Mouse (Mus musculus) adrenal gland, postnatal 14 days (tissue): ENCODE measurements at regions not wholly inside any gene's neighbourhood (a gene's known extent, or its start where the extent isn't known, plus 50 kb on each side); places are given as distances from the start of the nearest gene placed in this dataset.
"Not testable (repeated sequence)": the region's sequence is repeated elsewhere in the genome, so short reads cannot be mapped to it uniquely, and the experiment has no call there.

Source experiments
- DNase-seq: peaks from one replicate; pipeline ENCODE4 v3.0.0; 2021; ENCODE audit warnings: mixed read lengths

GRCm38 (mm10) chr13:52277195-52277594 is 253.9 kb downstream of the Diras2 start:
- no peak for DNase-seq

DNA sequence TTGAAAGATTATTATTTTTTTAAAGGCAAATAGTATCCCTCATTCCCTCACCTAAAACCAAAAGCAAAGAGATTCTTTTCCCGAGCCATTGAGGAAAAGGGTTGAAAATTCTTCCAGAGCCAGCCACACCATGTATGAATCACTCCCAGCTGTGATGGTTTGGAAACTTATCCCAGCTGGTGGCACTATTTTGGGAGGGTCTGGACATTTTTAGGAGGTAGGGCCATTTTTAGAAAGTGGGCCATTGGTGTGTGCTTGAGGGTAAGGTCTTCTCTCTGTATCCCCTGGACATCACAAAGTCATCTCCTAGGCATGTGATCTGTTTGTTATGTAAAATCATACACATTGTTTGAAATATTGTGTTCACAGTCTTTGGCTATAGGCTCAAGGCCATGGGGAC is 252.2 kb downstream of the Diras2 start:
- DNase-seq: no peak

DNA sequence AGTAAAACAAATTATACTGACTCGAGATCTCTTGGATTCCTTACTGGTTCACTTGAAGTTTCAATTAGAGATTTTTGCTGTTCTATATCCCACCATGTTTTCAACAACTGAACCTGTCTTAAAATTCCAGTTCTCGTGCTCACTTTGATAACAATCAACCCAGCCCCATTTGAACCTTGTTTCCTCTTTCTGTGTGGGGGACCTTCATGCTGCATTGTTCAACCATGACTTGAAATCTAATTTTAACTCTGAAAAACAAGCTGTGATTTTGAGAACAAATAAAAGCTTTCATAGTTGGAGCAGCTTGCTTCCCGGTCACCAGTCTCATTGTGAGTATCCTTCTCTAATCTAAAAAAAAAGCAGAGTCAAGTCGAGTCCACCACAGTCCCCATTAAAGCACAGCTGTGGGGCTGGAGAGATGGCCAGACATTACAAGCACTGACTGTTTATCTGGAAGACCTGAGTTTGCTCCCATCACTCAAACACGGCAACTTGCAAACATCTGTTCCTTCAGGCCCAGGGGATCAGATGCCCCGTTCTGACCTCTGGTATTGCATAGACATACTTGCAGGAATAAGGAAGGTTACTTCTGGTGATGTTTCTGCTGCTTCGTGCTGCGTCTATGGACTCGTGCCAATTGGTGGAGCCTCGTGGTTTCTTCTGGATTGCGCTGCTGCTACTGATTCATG is 251.7 kb downstream of the Diras2 start:
- DNase-seq: no peak

DNA sequence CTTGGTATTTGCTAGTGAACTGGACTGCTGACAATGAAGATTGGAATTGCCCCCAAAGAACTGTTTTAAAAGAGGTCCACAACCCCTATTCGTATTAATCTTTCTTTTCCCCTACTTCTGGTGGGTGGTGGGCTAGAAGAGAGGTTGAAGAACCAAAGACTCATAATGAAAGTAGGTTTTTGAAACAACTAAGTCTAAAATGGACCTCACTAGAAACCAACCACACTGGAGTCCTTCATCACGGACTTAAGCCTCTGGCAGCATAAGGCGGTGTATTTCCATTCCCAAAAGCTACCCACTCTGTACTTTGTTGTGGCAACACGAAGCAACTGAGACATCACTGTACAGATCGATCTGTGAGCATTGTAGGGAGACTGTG is 251.1 kb downstream of the Diras2 start:
- DNase-seq: no peak

DNA sequence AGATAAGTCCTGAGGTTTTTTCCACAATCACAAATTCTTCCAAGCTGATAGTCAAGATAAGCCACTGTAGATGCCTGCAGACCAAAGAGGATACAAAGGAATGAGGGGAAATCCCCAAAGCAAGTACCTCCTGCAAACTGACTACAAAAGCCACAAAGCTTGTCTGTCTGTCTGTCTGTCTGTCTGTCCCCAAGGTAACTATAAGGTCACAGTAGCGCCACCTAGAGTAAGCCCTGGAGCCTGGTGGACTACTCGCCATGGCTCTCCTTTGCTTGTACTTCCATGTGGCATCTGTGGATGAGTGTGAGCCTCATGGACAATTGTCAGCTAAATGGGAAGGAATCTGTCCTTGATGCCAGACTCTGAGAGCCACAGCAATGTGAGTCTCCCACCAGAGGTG is 249.8 kb downstream of the Diras2 start:
- no peak for DNase-seq

GRCm38 (mm10) chr13:52282500-52282899 is 248.6 kb downstream of the Diras2 start:
- no peak for DNase-seq

DNA sequence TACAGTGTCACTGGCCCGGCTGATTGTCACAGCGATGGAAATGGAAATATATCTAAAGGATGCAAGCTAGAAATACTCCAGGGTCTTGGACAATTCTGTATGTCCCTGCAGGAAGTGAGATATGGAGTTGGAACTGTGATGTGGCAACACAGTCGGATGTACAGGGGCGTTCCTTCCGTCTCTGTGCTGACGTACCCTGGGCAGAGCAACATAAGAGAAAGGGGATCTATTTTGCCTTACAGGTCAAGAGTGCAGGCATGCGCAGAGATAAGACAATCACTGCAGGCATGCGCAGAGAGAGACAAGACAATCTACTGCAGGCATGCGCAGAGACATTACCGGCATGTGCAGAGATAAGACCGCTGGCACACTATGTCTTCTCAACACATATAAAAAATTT is 247.6 kb downstream of the Diras2 start:
- DNase-seq: peak; percentile 8

- DNase-seq: no peak
These were observed 246.9 kb downstream of the Diras2 start for GRCm38 (mm10) chr13:52284026-52284801.

- DNase-seq: no peak
These were observed 242.7 kb downstream of the Diras2 start for GRCm38 (mm10) chr13:52288400-52288799.

DNA sequence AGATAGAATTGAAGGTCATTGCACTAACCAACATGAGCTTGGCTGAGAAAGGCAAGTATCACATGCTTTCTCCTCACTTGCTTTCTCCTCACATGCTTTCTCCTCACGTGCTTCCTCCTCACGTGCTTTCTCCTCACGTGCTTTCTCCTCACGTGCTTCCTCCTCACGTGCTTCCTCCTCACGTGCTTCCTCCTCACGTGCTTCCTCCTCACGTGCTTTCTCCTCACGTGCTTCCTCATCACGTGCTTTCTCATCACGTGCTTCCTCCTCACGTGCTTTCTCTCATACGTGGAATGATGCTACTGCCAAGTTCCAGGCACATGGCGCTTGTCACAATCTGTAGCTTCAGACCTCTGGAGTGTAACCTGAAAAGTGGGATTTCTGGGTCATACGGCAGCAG is 235.2 kb downstream of the Diras2 start:
- no peak for DNase-seq

DNA sequence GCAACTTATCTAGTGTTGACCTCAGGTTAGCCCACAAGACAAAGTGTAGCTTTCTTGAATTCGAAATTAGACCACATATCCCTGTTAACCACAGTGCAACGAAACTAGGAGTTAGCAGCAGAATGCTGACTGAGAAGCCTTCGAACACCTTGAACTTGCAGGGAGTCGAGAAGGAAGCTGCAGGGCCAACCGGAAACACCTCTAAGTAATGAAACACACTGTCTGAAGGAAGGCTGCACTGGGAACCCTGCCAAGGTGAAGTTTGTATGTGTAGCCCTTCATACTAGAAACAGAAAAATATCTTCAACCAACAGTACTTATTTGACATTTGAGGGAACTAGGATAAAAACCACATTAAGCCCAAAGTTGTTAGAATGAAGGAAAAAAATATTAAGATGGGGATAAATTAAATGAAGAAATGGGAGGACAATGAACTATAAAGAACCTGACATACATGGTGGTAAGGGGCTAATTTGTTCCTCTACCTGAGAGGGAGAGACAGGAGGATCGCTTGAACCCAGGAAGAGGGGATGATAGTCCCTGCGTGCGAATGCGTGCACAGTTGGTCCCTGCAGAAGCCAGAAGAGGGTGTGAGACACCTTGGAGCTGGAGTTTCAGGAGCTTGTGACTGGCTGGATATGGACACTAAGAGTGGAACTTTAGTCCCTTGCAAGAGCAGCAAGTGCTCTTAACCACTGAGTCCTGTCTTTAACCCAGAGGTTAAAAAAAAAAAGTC is 234.4 kb downstream of the Diras2 start:
- DNase-seq: no peak

- no peak for DNase-seq
These were observed 233.8 kb downstream of the Diras2 start for GRCm38 (mm10) chr13:52297277-52297623.

- no peak for DNase-seq
These were observed 232.7 kb downstream of the Diras2 start for GRCm38 (mm10) chr13:52298362-52298761.

- DNase-seq: not testable (repeated sequence)
These were observed 225.8 kb downstream of the Diras2 start for GRCm38 (mm10) chr13:52305328-52305727.

DNA sequence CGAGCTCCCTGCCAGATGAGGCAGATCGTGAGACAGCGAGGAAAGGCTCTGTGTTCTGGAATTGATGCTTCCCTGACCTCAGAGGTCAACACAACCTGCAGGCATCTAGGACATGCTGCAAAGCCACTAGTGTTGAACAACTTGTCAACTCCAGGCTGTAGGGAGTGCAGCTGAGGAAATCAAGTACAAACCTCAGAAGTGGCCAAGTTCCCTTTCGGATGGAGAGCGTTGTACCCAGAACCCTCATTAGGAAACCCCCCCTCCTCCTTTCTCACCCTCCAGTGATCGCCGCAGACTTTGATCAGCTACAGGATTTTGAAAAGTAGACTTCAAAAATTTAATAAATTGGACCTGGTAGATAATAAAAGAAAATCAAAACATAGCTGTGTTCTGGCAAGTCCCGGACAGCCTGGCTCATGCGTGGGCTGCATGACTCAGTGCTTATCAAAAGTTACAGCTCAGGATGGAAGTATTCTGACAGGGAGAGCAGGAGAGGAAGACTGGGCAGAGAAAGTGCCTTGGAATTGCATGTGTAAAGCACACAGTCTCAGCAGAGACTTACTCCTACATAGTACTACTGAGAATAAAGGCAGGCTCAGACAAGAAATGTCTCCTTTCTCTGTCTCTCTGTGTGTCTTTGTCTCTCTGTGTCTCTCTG is 224.2 kb downstream of the Diras2 start:
- peak; percentile 13 for DNase-seq

- DNase-seq: no peak
These were observed 220.1 kb downstream of the Diras2 start for GRCm38 (mm10) chr13:52310954-52311353.

DNA sequence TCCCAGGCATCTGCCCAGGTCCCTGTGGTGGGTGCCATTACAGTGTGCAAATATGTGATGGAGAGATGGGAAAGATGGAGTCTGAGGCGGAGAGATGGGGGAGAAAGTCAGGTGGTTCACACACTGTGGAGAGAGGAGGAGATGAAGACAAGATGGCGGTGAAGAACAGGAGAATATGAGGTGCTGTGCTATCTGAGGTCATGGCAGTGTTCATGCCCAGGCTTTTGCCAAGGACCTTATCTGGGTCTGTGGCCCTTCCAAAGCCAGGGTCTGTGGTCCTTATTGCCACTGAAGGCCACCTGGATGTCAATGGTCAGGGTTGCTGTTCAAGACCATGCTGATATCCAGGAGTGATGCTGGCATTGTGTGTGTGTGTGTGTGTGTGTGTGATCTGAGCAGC is 212.8 kb downstream of the Diras2 start:
- DNase-seq: no peak

- peak; percentile 14 for DNase-seq
These were observed 207.4 kb downstream of the Diras2 start for GRCm38 (mm10) chr13:52323691-52324090.

DNA sequence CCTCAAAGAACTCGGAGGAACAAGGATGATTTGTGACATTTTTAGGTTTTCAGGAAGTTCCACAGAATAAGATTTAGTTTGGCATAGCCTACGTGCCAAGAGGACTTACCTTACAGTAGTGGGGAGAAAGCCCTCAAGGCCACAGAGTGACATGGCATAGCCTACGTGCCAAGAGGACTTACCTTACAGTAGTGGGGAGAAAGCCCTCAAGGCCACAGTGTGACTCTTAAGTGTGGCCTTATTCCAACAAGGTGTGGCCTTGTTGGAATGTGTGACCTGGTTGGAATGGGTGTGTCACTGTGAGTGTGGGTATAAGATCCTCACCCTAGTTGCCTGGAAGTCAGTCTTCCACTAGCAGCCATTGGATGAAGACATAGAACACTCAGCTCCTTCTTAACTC is 206.7 kb downstream of the Diras2 start:
- DNase-seq: not testable (repeated sequence)

GRCm38 (mm10) chr13:52325647-52326046 is 205.4 kb downstream of the Diras2 start:
- DNase-seq: not testable (repeated sequence)

GRCm38 (mm10) chr13:52327734-52328133 is 203.3 kb downstream of the Diras2 start:
- no peak for DNase-seq

- no peak for DNase-seq
These were observed 202.3 kb downstream of the Diras2 start for GRCm38 (mm10) chr13:52328766-52329165.

DNA sequence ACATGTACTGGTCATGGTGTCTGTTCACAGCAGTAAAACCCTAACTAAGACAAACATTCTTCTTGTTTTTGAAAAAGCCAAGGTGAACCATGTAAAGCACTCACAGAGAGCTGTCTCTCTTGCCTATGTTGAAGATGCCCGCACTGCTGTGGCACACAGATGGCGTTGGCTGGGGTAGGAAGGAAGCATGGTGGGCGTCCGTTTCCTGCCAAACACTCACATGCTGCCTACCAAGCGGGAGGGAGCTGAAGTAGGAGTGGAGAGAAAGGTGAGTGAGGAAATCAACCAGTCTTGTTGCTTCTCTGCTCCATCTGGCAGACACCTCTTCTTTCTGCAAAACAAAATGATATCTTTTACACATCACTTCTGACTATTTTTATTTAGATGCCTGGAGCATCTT is 200.0 kb downstream of the Diras2 start:
- no peak for DNase-seq
